Mouse (Mus musculus) stomach, postnatal 0 days (tissue): ENCODE data around the gene Rabgap1l.

Experiments used
- CTCF ChIP-seq: IDR thresholded peaks from 2 replicates; pipeline ENCODE4 v1.5.1; 2016; ENCODE audit warnings: antibody characterized with exemption, low read depth, mild to moderate bottlenecking, moderate library complexity
- EP300 ChIP-seq: optimal IDR thresholded peaks from 2 replicates; pipeline ENCODE3; 2016; ENCODE audit warnings: antibody characterized with exemption

DNA sequence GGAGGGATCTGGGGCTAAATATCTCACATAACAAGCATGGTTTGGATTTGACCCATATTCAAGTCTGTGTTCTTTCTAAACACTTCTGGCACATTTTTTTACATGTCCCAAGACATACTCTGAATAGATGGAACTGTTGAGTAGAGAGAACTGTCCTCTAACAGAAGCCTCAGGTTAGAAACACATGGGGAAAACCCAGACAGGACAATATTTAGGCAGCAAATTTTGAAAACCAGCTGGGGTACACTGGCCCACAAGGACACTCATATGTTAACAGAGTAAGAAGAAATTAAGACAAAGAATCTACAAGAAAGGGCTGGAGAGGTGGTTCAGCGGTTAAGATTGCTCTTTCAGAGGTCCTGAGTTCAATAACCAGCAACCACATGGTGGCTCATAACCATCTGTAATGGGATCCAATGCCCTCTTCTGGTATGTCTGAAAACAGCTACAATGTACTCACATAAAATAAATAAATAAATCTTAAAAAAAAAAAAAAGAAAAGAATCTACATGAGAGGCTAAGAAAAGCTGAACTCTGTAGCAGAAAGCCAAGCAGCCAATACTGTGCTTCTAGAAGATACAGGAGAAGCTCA is 554.1 kb downstream of the Rabgap1l start:
- no peak; the same call in 1 of the 2 replicates for TF ChIP-seq CTCF
- no peak for TF ChIP-seq EP300
